Mouse (Mus musculus) intestine, embryonic 14.5 days (tissue): ENCODE results near the gene Slc9a5. TPM values are rescaled to one million over a fixed set of nuclear protein-coding genes. Genes with fewer than 3 reads are reported as not detected.

Experiments
- ATAC-seq: fragments of 200-750 bp; cut with Nextera tagmentation; replicated peaks from 2 replicates; pipeline ENCODE4 v1.8.0; 2017; ENCODE audit warnings: low read depth, moderate number of reproducible peaks, moderate TSS enrichment, moderate library complexity; ENCODE audit not compliant: low FRiP score, low TSS enrichment
- DNase-seq: peaks from one replicate; pipeline ENCODE4 v3.0.0-alpha.2; 2018; ENCODE audit warnings: low spot score
- H3K27ac ChIP-seq: fragments of 300-500 bp; sonication (generic); 2 replicates; pipeline ENCODE4 v1.5.1; 2014; ENCODE audit warnings: low read depth, mild to moderate bottlenecking, control low read depth
- H3K27me3 ChIP-seq: fragments of 300-500 bp; sonication (generic); replicated peaks from 2 replicates; pipeline ENCODE4 v1.6.1; 2014; ENCODE audit warnings: low read length, control low read depth; ENCODE audit not compliant: control insufficient read depth, insufficient read depth
- H3K36me3 ChIP-seq: fragments of 300-500 bp; sonication (generic); 2 replicates; pipeline ENCODE4 v1.6.1; 2014; ENCODE audit warnings: low read length, control low read depth; ENCODE audit not compliant: control insufficient read depth, insufficient read depth
- H3K4me1 ChIP-seq: fragments of 300-500 bp; sonication (generic); replicated peaks from 2 replicates; pipeline ENCODE4 v1.6.1; 2014; ENCODE audit warnings: low read length, control low read depth, mixed read lengths; ENCODE audit not compliant: control insufficient read depth, insufficient read depth
- H3K4me2 ChIP-seq: fragments of 300-500 bp; sonication (generic); 2 replicates; pipeline ENCODE4 v1.6.1; 2014; ENCODE audit warnings: low read length
- H3K4me3 ChIP-seq: fragments of 300-500 bp; sonication (generic); 2 replicates; pipeline ENCODE4 v1.5.1; 2014; ENCODE audit warnings: low read depth, low read length, control low read depth, mixed read lengths
- H3K9ac ChIP-seq: fragments of 300-500 bp; sonication (generic); 2 replicates; pipeline ENCODE4 v1.6.1; 2014; ENCODE audit warnings: mild to moderate bottlenecking, low read length
- H3K9me3 ChIP-seq: fragments of 300-500 bp; sonication (generic); 2 replicates; pipeline ENCODE4 v1.6.1; 2016; ENCODE audit warnings: low read length, control low read depth; ENCODE audit not compliant: control insufficient read depth
- WGBS: fragments of 180-500 bp; shearing (Covaris S2); extraction: QIAGEN DNeasy Blood & Tissue Kit; methylation state at CpG from one replicate; pipeline ENCODE4 v1.1.7; 2014; 5-methylcytosine and 5-hydroxymethylcytosine counted together
- polyA plus RNA-seq: library from polyadenylated mRNA; unstranded; fragments of >200 nt; fragmentation: Nextera tagmentation; extraction: Ambion mirVana; gene quantifications from 2 replicates; pipeline ENCODE4 v1.2.1, GENCODE M21; 2014

Gene Slc9a5
- polyA plus RNA-seq, 1 experiment from 2014 or later: 1.5 TPM

GRCm38 (mm10) chr8:105346611-105347427, 1.8 kb upstream of the Slc9a5 start:
- under 1% methylated on average over 33 of the region's 34 CpGs for WGBS
- Histone ChIP-seq H3K9me3 (no peaks in the 10 kb centered on the region), H3K4me1 (peaks cover 32% of the 10 kb centered on the region), H3K36me3 (no peaks in the 10 kb centered on the region), H3K4me3 (peak overlapping the region; percentile 84), H3K27ac (peak overlapping the region; percentile 77), H3K9ac (peak overlapping the region; percentile 61), H3K4me2 (peak overlapping the region; percentile 77), H3K27me3 (0 out of 2 replicates have a peak, but pooled peaks cover 4% of the 10 kb centered on the region)
- peak; percentile 81 for DNase-seq
- ATAC-seq: peak; percentile 63

GRCm38 (mm10) chr8:105347428-105348221, 1.0 kb upstream of the Slc9a5 start, which contains the start of gene Fhod1:
TSS of gene Fhod1 (minus strand) at chr8:105347953.
- Histone ChIP-seq H3K9ac (peak within 1 kb of the TSS; percentile 61), H3K4me3 (peak within 1 kb of the TSS; percentile 84), H3K27me3 (0 out of 2 replicates have a peak, but pooled peaks cover 4% of the 10 kb centered on the region), H3K9me3 (no peaks in the 10 kb centered on the region), H3K36me3 (no peaks in the 10 kb centered on the region), H3K27ac (peak within 1 kb of the TSS; percentile 77), H3K4me2 (peak within 1 kb of the TSS; percentile 77), H3K4me1 (peaks cover 32% of the 10 kb centered on the region)
- ATAC-seq (peak; percentile 86), DNase-seq (peak; percentile 94)
- under 1% methylated on average over 53 of the region's 53 CpGs for WGBS

GRCm38 (mm10) chr8:105349096-105349771, 591 bp downstream of the Slc9a5 start:
- DNase-seq (no peak), ATAC-seq (no peak)
- Histone ChIP-seq H3K4me3 (peak overlapping the region; percentile 84), H3K4me2 (peak overlapping the region; percentile 77), H3K4me1 (peaks cover 30% of the 10 kb centered on the region), H3K27ac (peak overlapping the region; percentile 77; the same call in 1 of the 2 replicates), H3K9ac (peak overlapping the region; percentile 58), H3K27me3 (0 out of 2 replicates have a peak, but pooled peaks cover 4% of the 10 kb centered on the region), H3K9me3 (no peaks in the 10 kb centered on the region), H3K36me3 (no peaks in the 10 kb centered on the region)
- 1% methylated on average over 34 of the region's 48 CpGs for WGBS

GRCm38 (mm10) chr8:105350186-105350585, 1.5 kb downstream of the Slc9a5 start:
- Histone ChIP-seq H3K27ac (no peak overlapping the region), H3K4me2 (peak overlapping the region; percentile 77), H3K36me3 (no peaks in the 10 kb centered on the region), H3K4me1 (peaks cover 20% of the 10 kb centered on the region), H3K27me3 (0 out of 2 replicates have a peak, but pooled peaks cover 4% of the 10 kb centered on the region), H3K9ac (no peak overlapping the region), H3K9me3 (no peaks in the 10 kb centered on the region), H3K4me3 (no peak overlapping the region)
- WGBS: 43% methylated on average over 7 of the region's 7 CpGs
- ATAC-seq: no peak
- no peak for DNase-seq

GRCm38 (mm10) chr8:105353583-105354135, 5.0 kb downstream of the Slc9a5 start:
- Histone ChIP-seq H3K36me3 (no peaks in the 10 kb centered on the region), H3K9me3 (no peaks in the 10 kb centered on the region), H3K4me3 (no peak overlapping the region), H3K27ac (no peak overlapping the region), H3K4me1 (no peaks in the 10 kb centered on the region), H3K27me3 (0 out of 2 replicates have a peak, but pooled peaks cover 4% of the 10 kb centered on the region), H3K9ac (no peak overlapping the region), H3K4me2 (no peak overlapping the region)
- no peak for DNase-seq
- no peak for ATAC-seq
- 87% methylated on average over 8 of the region's 8 CpGs for WGBS

- Histone ChIP-seq H3K4me1 (no peaks in the 10 kb centered on the region), H3K9ac (no peak overlapping the region), H3K9me3 (no peaks in the 10 kb centered on the region), H3K36me3 (no peaks in the 10 kb centered on the region), H3K27me3 (0 out of 2 replicates have a peak, but pooled peaks cover 4% of the 10 kb centered on the region), H3K4me3 (no peak overlapping the region), H3K27ac (no peak overlapping the region), H3K4me2 (no peak overlapping the region)
- DNase-seq: no peak
- WGBS: 90% methylated on average over 4 of the region's 4 CpGs
- no peak for ATAC-seq
Observed at GRCm38 (mm10) chr8:105354549-105354948, 5.9 kb downstream of the Slc9a5 start.

GRCm38 (mm10) chr8:105355179-105356024, 6.8 kb downstream of the Slc9a5 start:
- Histone ChIP-seq H3K4me1 (no peaks in the 10 kb centered on the region), H3K9me3 (no peaks in the 10 kb centered on the region), H3K27ac (no peak overlapping the region), H3K9ac (no peak overlapping the region), H3K27me3 (no peaks in the 10 kb centered on the region), H3K36me3 (no peaks in the 10 kb centered on the region), H3K4me2 (no peak overlapping the region), H3K4me3 (no peak overlapping the region)
- ATAC-seq: no peak
- WGBS: 70% methylated on average over 26 of the region's 26 CpGs
- peak; percentile 51 for DNase-seq
